Mouse (Mus musculus) hindbrain, postnatal 0 days (tissue): Measurements from ENCODE around the gene Cage1. TPM values are rescaled to one million over a fixed set of nuclear protein-coding genes. Genes with fewer than 3 reads are reported as not detected.

Experiments
- ATAC-seq: fragments of 200-750 bp; cut with Nextera tagmentation; 2 replicates; pipeline ENCODE4 v1.8.0; 2017; ENCODE audit warnings: mild to moderate bottlenecking, moderate TSS enrichment, moderate library complexity
- DNase-seq: peaks from one replicate; pipeline ENCODE4 v3.0.0-alpha.2; 2015; ENCODE audit warnings: low spot score
- H3K27ac ChIP-seq: fragments of 300-500 bp; sonication (generic); 2 replicates; pipeline ENCODE4 v1.5.1; 2014; ENCODE audit warnings: mild to moderate bottlenecking
- H3K27me3 ChIP-seq: fragments of 300-500 bp; sonication (generic); 2 replicates; pipeline ENCODE4 v1.6.1; 2014; ENCODE audit warnings: low read length, mixed read lengths; ENCODE audit not compliant: insufficient read depth
- H3K36me3 ChIP-seq: fragments of 300-500 bp; sonication (generic); 2 replicates; pipeline ENCODE4 v1.6.1; 2014; ENCODE audit warnings: low read length, mixed read lengths; ENCODE audit not compliant: insufficient read depth
- H3K4me1 ChIP-seq: fragments of 300-500 bp; sonication (generic); 2 replicates; pipeline ENCODE4 v1.6.1; 2014; ENCODE audit warnings: antibody characterized with exemption, low read length, mixed read lengths; ENCODE audit not compliant: insufficient read depth
- H3K4me2 ChIP-seq: fragments of 300-500 bp; sonication (generic); 2 replicates; pipeline ENCODE4 v1.6.1; 2014; ENCODE audit warnings: low read depth, mild to moderate bottlenecking, low read length, moderate library complexity, mixed read lengths
- H3K4me3 ChIP-seq: fragments of 300-500 bp; sonication (generic); 2 replicates; pipeline ENCODE4 v1.5.1; 2014; ENCODE audit warnings: low read length
- H3K9ac ChIP-seq: fragments of 300-500 bp; sonication (generic); replicated peaks from 2 replicates; pipeline ENCODE4 v1.6.1; 2014; ENCODE audit warnings: mild to moderate bottlenecking, low read length, moderate library complexity, mixed read lengths
- H3K9me3 ChIP-seq: fragments of 300-500 bp; sonication (generic); 2 replicates; pipeline ENCODE4 v1.6.1; 2016; ENCODE audit warnings: low read length, mixed read lengths
- CTCF ChIP-seq: IDR thresholded peaks from 2 replicates; pipeline ENCODE4 v1.5.1; 2016; ENCODE audit warnings: antibody characterized with exemption, control low read depth, low read depth
- WGBS: fragments of 180-500 bp; shearing (Covaris S2); extraction: QIAGEN DNeasy Blood & Tissue Kit; methylation state at CpG from one replicate; pipeline ENCODE4 v1.1.7; 2014; 5-methylcytosine and 5-hydroxymethylcytosine counted together
- polyA plus RNA-seq: library from polyadenylated mRNA; unstranded; fragments of >200 nt; fragmentation: Nextera tagmentation; extraction: Ambion mirVana; gene quantifications from 2 replicates; pipeline ENCODE4 v1.2.1, GENCODE M21; 2015
- total RNA-seq: library from RNA; depleted of rRNA; stranded (reverse); fragments of >200 nt; gene quantifications from 2 replicates; pipeline ENCODE4 v1.2.3, GENCODE M21; 2014

Gene Cage1
- total and polyA plus RNA-seq, 2 experiments from 2014 or later: 2.0 to 3.3 TPM

DNA sequence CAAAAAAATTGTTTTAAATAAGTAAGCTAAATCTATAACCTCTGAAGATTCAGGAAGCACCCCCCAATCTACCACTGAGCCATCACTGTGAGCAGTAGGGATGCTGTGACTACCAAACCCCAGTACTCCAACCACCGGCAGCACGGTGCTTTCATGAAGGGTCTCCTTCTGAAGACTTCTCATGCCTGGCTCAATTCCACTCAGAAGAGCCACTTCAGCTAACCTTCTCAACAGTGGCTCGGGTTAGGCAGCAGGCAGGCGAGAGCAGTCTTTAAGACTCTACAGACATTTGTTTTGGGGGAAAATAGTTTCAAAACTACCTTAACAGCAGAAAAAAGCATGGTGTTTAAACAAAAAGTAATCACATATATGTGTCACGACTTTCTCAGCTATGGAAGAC lies 55.8 kb downstream of the Cage1 start:
- TF ChIP-seq CTCF: no peak
- no peaks in the 10 kb centered on the region for H3K27me3 ChIP-seq
- H3K36me3 ChIP-seq: peaks cover 67% of the 10 kb centered on the region
- H3K9ac ChIP-seq: no peak overlapping the region
- H3K27ac ChIP-seq: no peak overlapping the region
- H3K4me2 ChIP-seq: no peak overlapping the region
- ATAC-seq: no peak
- DNase-seq: no peak
- no peaks in the 10 kb centered on the region for H3K4me1 ChIP-seq
- 89% methylated on average over 5 of the region's 5 CpGs for WGBS
- no peak overlapping the region for H3K4me3 ChIP-seq
- no peaks in the 10 kb centered on the region for H3K9me3 ChIP-seq

DNA sequence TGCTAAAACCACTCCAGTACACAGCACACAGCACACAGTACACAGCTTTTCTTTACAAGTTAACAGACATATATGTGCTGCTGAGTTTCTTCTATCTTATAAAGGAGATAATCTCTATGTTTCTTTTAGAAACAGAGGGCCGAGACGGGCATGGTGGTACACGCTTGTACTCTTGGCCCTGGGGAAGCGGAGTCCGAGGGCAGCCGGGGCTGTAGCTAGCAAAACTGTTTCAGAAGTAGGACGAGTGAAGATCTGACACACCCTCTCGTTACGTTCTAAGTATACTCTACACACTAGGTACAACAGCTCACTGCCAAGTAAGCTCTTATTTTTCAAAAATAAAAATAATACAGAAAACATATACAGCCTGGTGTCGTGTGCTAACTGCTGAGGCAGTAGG lies 56.5 kb downstream of the Cage1 start:
- ATAC-seq: no peak
- 95% methylated on average over 10 of the region's 10 CpGs for WGBS

DNA sequence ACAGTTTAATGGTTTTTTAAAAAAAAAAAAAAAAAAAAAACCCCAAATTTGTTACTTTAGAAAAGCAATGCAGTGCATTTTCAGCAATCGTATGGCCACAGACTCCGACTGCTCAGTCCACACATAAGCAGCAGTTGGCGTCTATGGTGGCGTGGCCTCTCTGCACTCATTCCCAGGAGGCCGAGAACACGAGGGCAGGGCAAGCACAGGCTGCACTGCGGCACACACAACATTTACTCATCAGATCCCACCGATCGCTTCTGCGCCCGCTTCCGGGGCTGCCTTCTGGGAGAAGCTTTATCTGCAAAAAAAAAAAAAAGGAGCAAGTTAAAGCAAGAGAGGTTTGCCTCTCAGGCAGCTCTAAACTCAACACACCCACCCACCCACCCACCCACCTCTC lies 57.4 kb downstream of the Cage1 start:
- 89% methylated on average over 12 of the region's 12 CpGs for WGBS
- no peak for DNase-seq

More for the DNA sequence above, 56.5 kb downstream of the Cage1 start:
- no peak overlapping the region for H3K4me2 ChIP-seq
- no peak overlapping the region for H3K27ac ChIP-seq
- TF ChIP-seq CTCF: no peak
- no peaks in the 10 kb centered on the region for H3K9me3 ChIP-seq
- H3K9ac ChIP-seq: no peak overlapping the region
- no peak for DNase-seq
- peaks cover 67% of the 10 kb centered on the region for H3K36me3 ChIP-seq
- no peaks in the 10 kb centered on the region for H3K4me1 ChIP-seq
- H3K27me3 ChIP-seq: no peaks in the 10 kb centered on the region
- no peak overlapping the region for H3K4me3 ChIP-seq

DNA sequence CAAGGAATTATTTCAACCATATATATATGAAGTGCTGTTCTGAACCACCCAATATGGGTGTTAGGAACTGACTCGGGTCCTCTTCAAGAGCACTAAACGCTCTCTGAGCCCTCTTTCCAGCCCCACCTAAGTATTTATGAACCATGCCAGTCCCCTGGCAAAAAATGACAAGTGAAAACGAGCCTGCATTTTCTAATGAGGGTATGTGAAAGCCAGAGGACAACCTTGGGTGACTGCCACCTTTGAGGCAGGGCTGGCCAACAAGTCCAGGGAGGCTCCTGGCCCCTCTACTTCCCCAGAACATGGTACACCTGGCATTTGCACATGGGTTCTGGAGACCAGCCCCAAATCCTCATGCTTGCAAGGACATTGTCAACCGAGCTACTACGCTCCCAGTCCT lies 62.1 kb downstream of the Cage1 start:
- no peak for DNase-seq
- Histone ChIP-seq H3K27ac (no peak overlapping the region), H3K4me2 (no peak overlapping the region), H3K36me3 (peaks cover 32% of the 10 kb centered on the region), H3K9ac (no peak overlapping the region), H3K4me3 (no peak overlapping the region), H3K9me3 (no peaks in the 10 kb centered on the region), H3K27me3 (no peaks in the 10 kb centered on the region), H3K4me1 (no peaks in the 10 kb centered on the region)
- ATAC-seq: no peak
- 87% methylated on average over 5 of the region's 5 CpGs for WGBS
- no peak for TF ChIP-seq CTCF

More for the DNA sequence above, 57.4 kb downstream of the Cage1 start:
- Histone ChIP-seq H3K9ac (no peak overlapping the region), H3K27ac (no peak overlapping the region), H3K36me3 (peaks cover 65% of the 10 kb centered on the region), H3K27me3 (no peaks in the 10 kb centered on the region), H3K4me3 (no peak overlapping the region), H3K4me2 (no peak overlapping the region), H3K9me3 (no peaks in the 10 kb centered on the region), H3K4me1 (no peaks in the 10 kb centered on the region)
- no peak for ATAC-seq
- TF ChIP-seq CTCF: no peak

DNA sequence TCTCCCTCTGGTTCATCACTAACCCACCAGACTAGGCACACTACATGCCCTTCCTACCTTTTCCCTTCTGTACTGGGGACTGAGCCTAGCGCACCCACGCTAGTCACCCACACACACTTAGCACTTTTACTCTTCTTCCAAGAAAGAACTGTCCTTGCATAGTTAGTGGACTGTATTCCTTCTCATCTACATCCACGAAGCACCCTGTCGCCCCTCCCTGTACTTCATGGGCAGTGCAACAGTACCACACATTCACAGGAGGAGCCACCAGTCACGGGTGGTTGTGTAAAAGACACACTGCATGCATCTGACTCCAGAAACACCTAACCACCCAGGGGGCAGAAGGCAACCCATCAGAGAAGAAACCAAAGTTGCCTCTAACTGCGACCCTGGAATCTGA lies 62.8 kb downstream of the Cage1 start:
- DNase-seq (no peak), ATAC-seq (no peak)
- TF ChIP-seq CTCF: no peak
- Histone ChIP-seq H3K4me1 (no peaks in the 10 kb centered on the region), H3K4me2 (no peak overlapping the region), H3K9me3 (no peaks in the 10 kb centered on the region), H3K27ac (no peak overlapping the region), H3K4me3 (no peak overlapping the region), H3K9ac (no peak overlapping the region), H3K36me3 (peaks cover 25% of the 10 kb centered on the region), H3K27me3 (no peaks in the 10 kb centered on the region)
- WGBS: 87% methylated on average over 6 of the region's 6 CpGs

DNA sequence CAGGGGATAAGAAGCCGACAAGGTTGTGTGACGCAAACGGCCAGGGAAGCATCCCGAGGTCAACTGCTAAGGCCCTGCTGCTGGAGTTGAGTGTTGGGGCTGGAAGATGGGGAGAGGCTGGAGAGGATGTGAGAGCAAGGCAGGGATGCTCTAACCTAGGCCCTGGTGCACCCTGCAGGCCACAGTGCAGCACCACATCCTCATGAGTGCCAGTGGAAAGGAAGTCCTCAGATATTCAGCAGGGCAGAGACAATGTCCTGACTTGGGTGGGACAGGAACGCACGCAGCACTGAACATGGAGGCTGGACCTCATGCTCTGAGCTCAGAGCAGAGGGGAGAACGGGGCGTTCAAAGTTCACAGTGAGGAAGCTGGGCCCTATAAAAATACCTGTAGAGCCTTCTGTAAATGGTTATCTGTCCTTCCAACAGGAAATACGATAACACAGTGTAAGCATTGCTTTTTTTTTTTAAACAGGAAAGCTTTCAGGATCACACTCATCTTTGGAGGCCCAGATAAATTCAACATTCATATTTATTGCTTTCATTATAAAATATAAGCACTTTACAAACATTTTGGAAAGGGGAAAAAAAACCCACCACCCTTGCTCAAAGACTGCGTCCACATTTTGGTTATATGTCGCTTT lies 65.9 kb downstream of the Cage1 start:
- Histone ChIP-seq H3K4me2 (no peak overlapping the region), H3K27me3 (no peaks in the 10 kb centered on the region), H3K4me3 (no peak overlapping the region), H3K27ac (no peak overlapping the region), H3K9ac (no peak overlapping the region), H3K36me3 (0 out of 2 replicates have a peak, but pooled peaks cover 5% of the 10 kb centered on the region), H3K9me3 (no peaks in the 10 kb centered on the region), H3K4me1 (no peaks in the 10 kb centered on the region)
- no peak for DNase-seq
- WGBS: 82% methylated on average over 11 of the region's 11 CpGs
- 0 out of 2 replicates have a peak, but pooled peaks have one; percentile 31 for ATAC-seq
- peak; percentile 48 for TF ChIP-seq CTCF

DNA sequence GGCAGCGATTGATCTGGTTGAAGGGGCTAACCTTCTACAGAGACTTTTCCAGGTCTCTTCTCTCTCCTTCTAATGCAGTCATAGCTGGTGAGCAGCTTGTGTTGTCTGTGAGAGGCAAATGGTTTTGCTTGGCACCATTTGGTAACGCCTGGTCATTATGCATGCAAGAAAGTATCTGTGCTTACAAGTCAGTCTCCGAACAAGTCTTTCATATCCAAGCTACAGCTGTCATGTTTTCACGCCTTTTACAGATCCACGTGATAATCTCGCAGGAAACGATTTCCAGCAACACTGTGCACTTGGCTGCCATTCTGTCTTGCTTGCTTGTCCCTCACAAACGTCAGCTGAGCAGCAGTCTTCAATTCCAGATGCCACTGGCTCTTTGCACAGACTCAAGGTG lies 66.9 kb downstream of the Cage1 start:
- H3K27me3 ChIP-seq: no peaks in the 10 kb centered on the region
- H3K4me2 ChIP-seq: no peak overlapping the region
- no peaks in the 10 kb centered on the region for H3K36me3 ChIP-seq
- H3K9me3 ChIP-seq: no peaks in the 10 kb centered on the region
- TF ChIP-seq CTCF: no peak
- no peak overlapping the region for H3K4me3 ChIP-seq
- no peak for ATAC-seq
- no peak for DNase-seq
- no peak overlapping the region for H3K27ac ChIP-seq
- no peak overlapping the region for H3K9ac ChIP-seq
- H3K4me1 ChIP-seq: no peaks in the 10 kb centered on the region
- 45% methylated on average over 8 of the region's 8 CpGs for WGBS
